Mouse (Mus musculus) limb, embryonic 12.5 days (tissue): ENCODE measurements around the gene Gdpgp1. TPM values are rescaled to one million over a fixed set of nuclear protein-coding genes. Genes with fewer than 3 reads are reported as not detected.

Experiments
- ATAC-seq: fragments of 200-750 bp; cut with Nextera tagmentation; 2 replicates; pipeline ENCODE4 v1.8.0; 2017; ENCODE audit warnings: low read depth, moderate TSS enrichment; ENCODE audit not compliant: insufficient number of reproducible peaks, insufficient read depth, low FRiP score, low TSS enrichment
- H3K27ac ChIP-seq: fragments of 300-500 bp; sonication (generic); 2 replicates; pipeline ENCODE4 v1.5.1; 2016; ENCODE audit warnings: mild to moderate bottlenecking, moderate library complexity
- H3K27me3 ChIP-seq: fragments of 300-500 bp; sonication (generic); 2 replicates; pipeline ENCODE4 v1.6.1; 2016; ENCODE audit warnings: mild to moderate bottlenecking, moderate library complexity
- H3K36me3 ChIP-seq: fragments of 300-500 bp; sonication (generic); 2 replicates; pipeline ENCODE4 v1.6.1; 2016; ENCODE audit warnings: mild to moderate bottlenecking, moderate library complexity
- H3K4me1 ChIP-seq: fragments of 300-500 bp; sonication (generic); replicated peaks from 2 replicates; pipeline ENCODE4 v1.6.1; 2016
- H3K4me2 ChIP-seq: fragments of 300-500 bp; sonication (generic); 2 replicates; pipeline ENCODE4 v1.6.1; 2016; ENCODE audit warnings: mild to moderate bottlenecking, moderate library complexity
- H3K4me3 ChIP-seq: fragments of 300-500 bp; sonication (generic); replicated peaks from 2 replicates; pipeline ENCODE4 v1.5.1; 2016; ENCODE audit warnings: mild to moderate bottlenecking
- H3K9ac ChIP-seq: fragments of 300-500 bp; sonication (generic); replicated peaks from 2 replicates; pipeline ENCODE4 v1.6.1; 2016; ENCODE audit warnings: mild to moderate bottlenecking, moderate library complexity
- H3K9me3 ChIP-seq: fragments of 300-500 bp; sonication (generic); 2 replicates; pipeline ENCODE4 v1.6.1; 2016; ENCODE audit warnings: mild to moderate bottlenecking, moderate library complexity
- WGBS: fragments of 180-500 bp; shearing (Covaris S2); methylation state at CpG from one replicate; pipeline ENCODE4 v1.1.7; 2016; 5-methylcytosine and 5-hydroxymethylcytosine counted together
- polyA plus RNA-seq: library from polyadenylated mRNA; unstranded; fragments of >200 nt; fragmentation: Nextera tagmentation; extraction: Ambion mirVana; gene quantifications from 2 replicates; pipeline ENCODE4 v1.2.1, GENCODE M21; 2016

Gdpgp1 gene
- polyA plus RNA-seq, 1 experiment from 2014 or later: 3.2 TPM

DNA sequence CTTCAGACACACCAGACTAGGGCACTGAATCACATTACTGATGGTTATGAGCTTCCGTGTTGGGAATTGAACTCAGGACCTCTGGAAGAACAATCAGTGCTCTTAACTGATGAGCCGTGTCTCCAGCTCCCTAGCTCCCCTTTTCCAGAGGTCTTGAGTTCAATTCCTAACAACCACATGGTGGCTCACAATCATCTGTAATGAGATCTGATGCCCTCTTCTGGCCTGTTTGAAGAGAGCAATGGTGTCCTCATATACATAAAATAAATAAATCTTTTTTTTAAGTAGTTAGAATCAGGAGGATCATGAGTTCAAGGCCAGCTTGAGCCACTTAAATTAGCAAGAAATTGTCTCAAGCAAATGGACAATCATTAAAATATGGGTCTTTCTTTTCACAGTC lies 23.3 kb downstream of the Gdpgp1 start:
- Histone ChIP-seq H3K9ac (no peak overlapping the region), H3K27me3 (peaks cover 18% of the 10 kb centered on the region), H3K4me3 (no peak overlapping the region), H3K4me1 (no peaks in the 10 kb centered on the region), H3K27ac (no peak overlapping the region), H3K4me2 (no peak overlapping the region), H3K9me3 (no peaks in the 10 kb centered on the region), H3K36me3 (no peaks in the 10 kb centered on the region)
- 74% methylated on average over 2 of the region's 2 CpGs for WGBS
- ATAC-seq: no peak

DNA sequence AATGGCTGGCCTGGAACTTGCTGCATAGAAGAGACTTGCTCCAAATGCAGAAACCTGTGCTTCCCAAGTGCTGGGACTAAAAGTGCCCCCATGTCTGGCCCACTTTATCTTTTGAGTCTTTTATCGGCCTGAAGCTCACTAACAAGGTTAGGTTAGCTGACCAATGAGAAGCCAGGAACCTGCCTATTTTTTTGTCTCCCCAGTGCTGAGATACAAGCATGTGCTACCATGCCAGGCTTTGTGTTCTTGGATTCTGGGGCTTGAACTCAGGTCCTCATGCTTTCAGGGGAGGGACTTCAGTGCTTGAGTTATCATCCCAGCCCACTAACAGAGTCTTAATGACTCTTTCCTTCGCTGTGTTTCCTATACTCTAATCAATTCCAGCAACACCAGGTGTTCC lies 25.0 kb downstream of the Gdpgp1 start:
- 48% methylated on average over 2 of the region's 2 CpGs for WGBS
- H3K4me3 ChIP-seq: no peak overlapping the region
- ATAC-seq: no peak
- peaks cover 6% of the 10 kb centered on the region for H3K4me1 ChIP-seq
- peaks cover 18% of the 10 kb centered on the region for H3K27me3 ChIP-seq
- no peak overlapping the region for H3K4me2 ChIP-seq
- H3K27ac ChIP-seq: no peak overlapping the region
- H3K9ac ChIP-seq: no peak overlapping the region
- H3K9me3 ChIP-seq: no peaks in the 10 kb centered on the region
- no peaks in the 10 kb centered on the region for H3K36me3 ChIP-seq

DNA sequence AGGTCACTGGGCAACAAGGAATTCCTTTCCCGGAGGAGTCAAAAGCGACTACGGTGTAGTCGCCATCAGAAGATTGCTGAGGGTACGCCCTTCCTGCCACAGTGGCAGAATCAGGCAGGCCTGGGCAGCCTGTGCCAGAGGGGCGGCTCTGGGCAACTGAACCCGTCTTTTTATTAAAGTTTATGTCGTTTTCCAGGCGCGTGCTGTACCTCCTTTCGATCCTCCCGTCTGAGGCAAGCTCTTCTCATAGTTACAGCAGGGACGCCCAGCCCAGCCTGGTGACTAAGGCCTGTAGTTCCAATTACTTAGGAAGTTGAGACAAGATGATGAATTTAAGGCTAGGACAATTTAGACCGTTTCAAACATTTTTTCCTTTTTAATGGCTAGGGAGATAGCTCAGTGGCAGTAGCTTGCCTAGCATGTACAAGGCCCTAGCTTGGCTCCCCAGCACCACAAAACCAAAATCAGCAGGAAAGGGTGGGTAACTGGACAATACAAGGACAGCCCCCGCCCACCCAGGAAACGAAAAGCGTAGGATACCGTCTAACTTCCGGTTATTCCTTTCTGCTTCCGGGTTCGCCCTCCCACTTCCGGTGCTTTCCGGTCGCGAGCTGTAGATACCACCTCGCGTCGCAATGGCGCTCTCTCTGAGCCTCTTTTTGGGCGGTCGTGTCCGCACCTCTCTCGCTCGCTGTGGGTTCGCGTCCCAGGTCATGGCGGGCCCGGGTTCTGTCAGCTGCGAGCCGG lies 28.1 kb downstream of the Gdpgp1 start, which contains the start of gene Ngrn:
Gene Ngrn (plus strand): TSS at position 591 of the 747 bp plus-strand sequence.
- Histone ChIP-seq H3K9me3 (no peaks in the 10 kb centered on the region), H3K4me3 (peak within 1 kb of the TSS; percentile 87), H3K4me1 (peaks cover 6% of the 10 kb centered on the region), H3K27me3 (peaks cover 18% of the 10 kb centered on the region), H3K36me3 (peaks cover 26% of the 10 kb centered on the region), H3K9ac (peak within 1 kb of the TSS; percentile 83), H3K4me2 (peak within 1 kb of the TSS; percentile 80), H3K27ac (peak within 1 kb of the TSS; percentile 83)
- 26% methylated on average over 40 of the region's 40 CpGs for WGBS
- peak; percentile 74 for ATAC-seq

DNA sequence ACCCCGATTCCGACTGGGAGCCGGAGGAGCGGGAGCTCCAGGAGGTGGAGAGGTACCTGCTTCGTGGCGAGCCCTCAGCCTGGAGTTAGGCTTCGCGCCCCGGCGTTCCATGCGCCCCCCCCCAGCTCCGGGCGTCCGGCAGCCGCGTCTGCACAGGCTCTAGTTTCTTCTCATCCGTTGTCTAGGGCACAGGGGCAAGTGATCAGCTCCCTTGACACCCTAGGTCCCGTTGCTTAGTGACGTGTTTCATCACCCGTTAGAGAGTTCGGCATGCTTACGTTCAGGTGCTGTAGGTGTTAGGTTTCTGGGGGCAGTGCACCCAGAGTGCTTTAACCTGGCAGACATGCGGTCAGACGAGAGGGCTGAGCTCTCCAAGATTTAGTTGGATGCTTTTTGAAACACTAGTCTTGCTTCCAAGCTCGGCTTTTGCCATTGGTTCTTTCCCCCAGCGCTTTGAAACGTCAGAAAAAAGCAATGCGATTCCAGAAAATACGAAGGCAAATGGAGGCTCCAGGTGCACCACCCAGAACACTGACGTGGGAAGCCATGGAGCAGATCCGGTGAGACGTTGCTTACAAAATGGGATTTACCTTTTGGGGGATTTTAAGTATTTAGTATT lies 28.8 kb downstream of the Gdpgp1 start:
- Histone ChIP-seq H3K4me1 (peaks cover 6% of the 10 kb centered on the region), H3K4me3 (peak overlapping the region; percentile 87), H3K9me3 (no peaks in the 10 kb centered on the region), H3K27ac (peak overlapping the region; percentile 83), H3K27me3 (peaks cover 18% of the 10 kb centered on the region), H3K9ac (peak overlapping the region; percentile 83), H3K4me2 (peak overlapping the region; percentile 80), H3K36me3 (peaks cover 33% of the 10 kb centered on the region)
- WGBS: under 1% methylated on average over 32 of the region's 32 CpGs
- peak; percentile 48 for ATAC-seq

DNA sequence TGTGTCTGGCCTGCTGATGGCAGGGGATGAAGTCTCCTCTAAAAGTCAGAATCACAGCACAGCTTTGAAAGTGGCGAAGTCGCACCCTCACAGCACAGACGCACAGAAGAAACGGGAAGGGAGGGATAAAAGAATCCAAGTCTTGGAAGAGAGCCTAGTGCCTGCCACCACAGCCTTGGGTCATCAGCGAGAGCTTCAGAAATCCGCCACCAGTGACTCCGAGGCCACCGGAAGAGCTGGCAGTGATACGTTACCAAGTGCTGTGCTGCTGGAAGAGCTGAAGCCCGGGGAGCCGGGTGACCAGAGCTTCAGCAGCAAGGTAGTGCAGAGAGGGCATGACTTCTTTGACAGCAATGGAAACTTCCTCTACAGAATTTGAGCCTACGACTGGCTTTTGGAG lies 31.9 kb downstream of the Gdpgp1 start:
- H3K9ac ChIP-seq: no peak overlapping the region
- 95% methylated on average over 12 of the region's 12 CpGs for WGBS
- no peak overlapping the region for H3K4me3 ChIP-seq
- peaks cover 39% of the 10 kb centered on the region for H3K36me3 ChIP-seq
- H3K9me3 ChIP-seq: no peaks in the 10 kb centered on the region
- H3K27ac ChIP-seq: no peak overlapping the region
- H3K4me2 ChIP-seq: no peak overlapping the region
- H3K27me3 ChIP-seq: no peaks in the 10 kb centered on the region
- no peak for ATAC-seq
- peaks cover 10% of the 10 kb centered on the region for H3K4me1 ChIP-seq

DNA sequence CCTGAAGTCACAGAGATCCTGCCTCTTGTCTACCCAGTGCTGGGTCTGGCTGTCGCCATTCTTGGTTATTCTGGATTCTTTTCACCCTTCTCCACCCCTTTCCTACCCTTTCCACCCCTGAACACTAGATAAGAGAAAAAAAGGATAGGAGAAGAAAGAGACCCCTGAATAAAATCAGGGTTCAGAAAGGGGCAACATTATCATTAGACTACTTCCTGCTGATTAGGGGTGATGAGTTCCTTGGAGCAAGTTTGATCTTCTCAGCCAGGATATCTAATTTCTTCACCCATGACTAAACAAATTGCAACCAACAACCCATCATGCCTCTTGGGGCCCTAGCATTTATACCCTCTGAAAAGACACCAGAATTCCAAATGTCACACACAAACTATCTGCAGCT lies 35.1 kb downstream of the Gdpgp1 start:
- Histone ChIP-seq H3K36me3 (peaks cover 42% of the 10 kb centered on the region), H3K27ac (no peak overlapping the region), H3K9me3 (no peaks in the 10 kb centered on the region), H3K9ac (no peak overlapping the region), H3K4me2 (no peak overlapping the region), H3K27me3 (no peaks in the 10 kb centered on the region), H3K4me3 (no peak overlapping the region), H3K4me1 (peaks cover 14% of the 10 kb centered on the region)
- 86% methylated on average over 1 of the region's 1 CpGs for WGBS
- no peak for ATAC-seq

DNA sequence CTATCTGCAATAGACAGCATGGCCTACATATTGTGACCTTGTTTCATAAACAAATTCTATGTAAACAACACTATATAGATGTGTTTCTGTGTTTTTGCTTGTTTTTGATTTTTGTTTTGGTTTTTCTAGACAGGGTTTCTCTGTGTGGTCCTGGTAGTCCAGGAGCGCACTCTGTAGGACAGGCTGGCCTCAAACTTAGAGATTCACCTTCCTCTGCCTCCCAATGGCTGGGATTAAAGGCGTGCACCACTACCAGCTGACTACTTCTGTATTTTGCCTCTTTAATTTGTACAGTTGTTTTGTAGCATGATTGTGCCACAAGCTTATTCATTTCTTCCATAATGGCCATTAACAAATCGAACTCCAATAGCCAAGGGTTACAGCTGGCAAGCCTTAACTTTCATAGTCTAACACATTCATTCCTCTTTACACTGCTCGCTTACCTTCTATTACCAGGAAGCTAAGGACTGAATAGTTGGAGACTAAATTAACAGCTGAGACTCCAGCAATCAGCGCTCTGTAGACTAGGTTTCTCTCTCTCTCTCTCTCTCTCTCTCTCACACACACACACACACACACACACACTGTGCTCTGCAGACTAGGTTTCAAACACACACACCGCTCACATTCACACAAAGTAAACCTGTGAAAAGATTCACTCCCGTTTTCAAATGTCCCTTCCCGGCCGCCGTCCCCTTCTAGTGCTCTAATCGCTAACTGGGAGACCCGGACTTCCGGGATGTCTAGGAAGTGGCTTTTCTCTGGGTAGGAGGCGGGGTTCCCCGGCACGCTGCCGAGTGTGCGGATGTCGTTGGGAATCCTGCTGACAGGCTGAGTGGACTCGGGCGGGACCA lies 36.5 kb downstream of the Gdpgp1 start, which contains the start of gene Vps33b:
Gene Vps33b (plus strand): TSS at position 753 of the 854 bp plus-strand sequence.
- ATAC-seq: peak; percentile 82
- 4% methylated on average over 21 of the region's 21 CpGs for WGBS
- Histone ChIP-seq H3K9ac (peak within 1 kb of the TSS; percentile 74), H3K27me3 (no peaks in the 10 kb centered on the region), H3K4me1 (peaks cover 14% of the 10 kb centered on the region), H3K27ac (peak within 1 kb of the TSS; percentile 47; the same call in 1 of the 2 replicates), H3K4me3 (peak within 1 kb of the TSS; percentile 75), H3K4me2 (peak within 1 kb of the TSS; percentile 95), H3K9me3 (peaks cover 4% of the 10 kb centered on the region), H3K36me3 (peaks cover 47% of the 10 kb centered on the region)

DNA sequence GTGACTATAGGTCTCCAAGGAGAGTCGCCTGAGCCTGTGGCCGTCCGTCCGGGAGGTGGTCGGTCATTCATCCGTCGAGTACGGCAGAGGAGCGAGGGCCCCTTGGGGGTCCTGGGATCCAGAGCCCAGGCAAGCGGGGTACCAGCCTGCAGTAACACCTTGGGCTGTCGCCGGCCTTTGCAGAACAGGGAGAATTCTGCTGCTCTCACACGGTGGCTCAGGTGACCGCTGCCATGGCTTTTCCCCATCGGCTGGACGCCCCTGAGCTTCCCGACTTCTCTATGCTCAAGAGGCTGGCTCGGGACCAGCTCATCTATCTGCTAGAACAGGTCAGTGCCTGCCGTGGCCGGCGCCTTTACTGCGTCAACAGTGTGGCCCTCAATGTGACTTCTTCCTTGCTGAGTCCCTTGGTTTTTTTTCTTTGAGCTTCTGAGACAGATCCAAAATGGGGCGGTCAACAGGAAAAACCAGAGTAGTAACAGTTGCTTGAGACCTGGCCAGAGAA lies 37.1 kb downstream of the Gdpgp1 start:
- H3K4me3 ChIP-seq: peak overlapping the region; percentile 75
- H3K4me1 ChIP-seq: peaks cover 14% of the 10 kb centered on the region
- H3K36me3 ChIP-seq: peaks cover 47% of the 10 kb centered on the region
- WGBS: under 1% methylated on average over 23 of the region's 23 CpGs
- H3K4me2 ChIP-seq: peak overlapping the region; percentile 95
- ATAC-seq: peak; percentile 29; the same call in 1 of the 2 replicates
- peaks cover 11% of the 10 kb centered on the region for H3K9me3 ChIP-seq
- peak overlapping the region; percentile 74 for H3K9ac ChIP-seq
- no peak overlapping the region for H3K27ac ChIP-seq
- no peaks in the 10 kb centered on the region for H3K27me3 ChIP-seq

DNA sequence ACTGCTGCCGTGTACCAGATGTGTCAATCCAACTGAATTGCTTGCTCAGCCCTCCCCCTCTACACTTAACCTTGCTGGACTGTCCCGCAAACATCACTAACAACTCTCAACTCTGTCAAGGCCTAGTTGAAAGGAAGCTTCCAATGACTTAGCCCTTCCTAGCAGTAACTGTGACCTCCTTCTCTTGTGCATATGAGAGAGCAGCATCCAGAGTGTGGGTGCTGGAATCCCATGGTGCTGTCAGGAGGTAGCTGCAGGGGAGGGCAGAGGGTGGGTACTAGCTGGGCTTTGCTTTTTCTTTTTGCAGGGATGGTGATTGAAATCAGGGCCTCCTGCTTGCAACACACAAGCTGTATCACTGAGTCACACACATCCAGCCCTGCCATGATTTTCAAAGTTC lies 40.8 kb downstream of the Gdpgp1 start:
- Histone ChIP-seq H3K27me3 (no peaks in the 10 kb centered on the region), H3K4me3 (no peak overlapping the region), H3K4me2 (no peak overlapping the region), H3K9me3 (peaks cover 17% of the 10 kb centered on the region), H3K4me1 (peaks cover 14% of the 10 kb centered on the region), H3K9ac (no peak overlapping the region), H3K27ac (no peak overlapping the region), H3K36me3 (peaks cover 58% of the 10 kb centered on the region)
- 90% methylated on average over 2 of the region's 2 CpGs for WGBS
- ATAC-seq: no peak

DNA sequence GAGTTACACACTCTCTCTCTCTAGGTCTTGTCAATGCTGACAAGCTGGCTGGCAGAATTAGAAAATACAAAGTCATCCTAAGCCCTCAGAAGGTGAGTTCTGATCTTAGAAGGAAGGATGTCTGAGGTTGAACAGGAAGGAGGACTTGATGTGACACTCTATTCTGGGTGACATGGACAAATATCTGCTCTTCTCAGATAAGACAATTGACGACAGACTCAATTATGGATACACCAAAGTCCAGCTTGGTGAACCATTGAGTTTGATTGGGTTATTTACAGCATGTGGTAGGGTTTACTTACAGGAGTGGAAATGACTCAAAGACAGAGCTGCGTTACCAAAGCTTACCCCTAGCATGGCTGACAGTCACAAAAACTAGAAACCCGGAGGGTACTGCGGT lies 43.7 kb downstream of the Gdpgp1 start:
- Histone ChIP-seq H3K4me2 (no peak overlapping the region), H3K9ac (no peak overlapping the region), H3K9me3 (peaks cover 17% of the 10 kb centered on the region), H3K4me3 (no peak overlapping the region), H3K27ac (no peak overlapping the region), H3K36me3 (peaks cover 79% of the 10 kb centered on the region), H3K27me3 (no peaks in the 10 kb centered on the region), H3K4me1 (no peaks in the 10 kb centered on the region)
- WGBS: 93% methylated on average over 4 of the region's 4 CpGs
- ATAC-seq: no peak

DNA sequence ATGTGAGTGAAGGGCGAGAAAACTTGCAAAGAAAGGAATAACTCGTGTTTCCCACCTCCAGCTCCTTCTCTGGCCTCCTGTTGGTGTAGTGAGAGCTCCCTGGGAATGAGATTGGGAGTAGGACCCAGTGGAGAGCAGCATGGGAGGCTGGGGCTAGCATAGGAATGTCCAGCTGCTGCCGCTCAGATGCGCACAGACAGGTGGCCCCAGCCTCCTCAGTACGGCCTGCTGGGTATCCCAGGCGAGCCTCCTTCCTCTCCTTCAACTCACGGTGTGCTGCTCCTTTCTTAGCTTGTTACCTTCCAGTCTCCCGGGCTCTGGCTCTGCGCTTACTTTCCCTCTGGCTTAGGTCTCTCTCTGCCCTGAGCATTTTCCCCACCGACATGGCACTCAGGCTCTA lies 47.4 kb downstream of the Gdpgp1 start:
- Histone ChIP-seq H3K9me3 (peaks cover 3% of the 10 kb centered on the region), H3K27me3 (no peaks in the 10 kb centered on the region), H3K36me3 (peaks cover 76% of the 10 kb centered on the region), H3K27ac (no peak overlapping the region), H3K4me2 (no peak overlapping the region), H3K9ac (no peak overlapping the region), H3K4me3 (no peak overlapping the region), H3K4me1 (no peaks in the 10 kb centered on the region)
- WGBS: 80% methylated on average over 10 of the region's 10 CpGs
- ATAC-seq: no peak
